Mouse (Mus musculus): ENCODE results near the gene Trip10.

GRCm38 (mm10) chr17:57253306-57253705 lies 4.1 kb downstream of the Trip10 start:
- TF ChIP-seq CTCF (IDR thresholded peaks at IDR 0.05) (no peak), EP300 (IDR thresholded peaks at IDR 0.05; ENCODE audit: insufficient read depth, low read depth, low read length) (no peak)

Data from heart, adult 2 months (tissue).